Mouse (Mus musculus) midbrain, embryonic 16.5 days (tissue): ENCODE measurements around the gene Rad51b. TPM values are rescaled to one million over a fixed set of nuclear protein-coding genes. Genes with fewer than 3 reads are reported as not detected.

Experiments used
- ATAC-seq: fragments of 200-750 bp; cut with Nextera tagmentation; 2 replicates; pipeline ENCODE4 v1.8.0; 2017; ENCODE audit warnings: moderate TSS enrichment
- H3K27ac ChIP-seq: fragments of 300-500 bp; sonication (generic); 2 replicates; pipeline ENCODE4 v1.5.1; 2014; ENCODE audit warnings: mild to moderate bottlenecking, low read length, mixed read lengths
- H3K27me3 ChIP-seq: fragments of 300-500 bp; sonication (generic); 2 replicates; pipeline ENCODE4 v1.6.1; 2014; ENCODE audit warnings: low read depth, low read length, mixed read lengths; ENCODE audit not compliant: control insufficient read depth, insufficient read depth
- H3K36me3 ChIP-seq: fragments of 300-500 bp; sonication (generic); 2 replicates; pipeline ENCODE4 v1.6.1; 2014; ENCODE audit warnings: mild to moderate bottlenecking, low read length, moderate library complexity, mixed read lengths; ENCODE audit not compliant: control insufficient read depth, insufficient read depth
- H3K4me1 ChIP-seq: fragments of 300-500 bp; sonication (generic); 2 replicates; pipeline ENCODE4 v1.6.1; 2014; ENCODE audit warnings: mild to moderate bottlenecking, low read length, mixed read lengths; ENCODE audit not compliant: control insufficient read depth, insufficient read depth
- H3K4me2 ChIP-seq: fragments of 300-500 bp; sonication (generic); 2 replicates; pipeline ENCODE4 v1.6.1; 2014; ENCODE audit warnings: mild to moderate bottlenecking, low read length, mixed read lengths
- H3K4me3 ChIP-seq: fragments of 300-500 bp; sonication (generic); 2 replicates; pipeline ENCODE4 v1.5.1; 2014; ENCODE audit warnings: low read depth, mild to moderate bottlenecking, low read length, moderate library complexity, mixed read lengths
- H3K9ac ChIP-seq: fragments of 300-500 bp; sonication (generic); 2 replicates; pipeline ENCODE4 v1.6.1; 2014; ENCODE audit warnings: low read depth, low read length, mixed read lengths
- H3K9me3 ChIP-seq: fragments of 300-500 bp; sonication (generic); replicated peaks from 2 replicates; pipeline ENCODE4 v1.6.1; 2014; ENCODE audit warnings: mild to moderate bottlenecking, low read length, mixed read lengths; ENCODE audit not compliant: control insufficient read depth, poor library complexity, severe bottlenecking
- WGBS: fragments of 180-500 bp; shearing (Covaris S2); extraction: QIAGEN DNeasy Blood & Tissue Kit; methylation state at CpG from one replicate; pipeline ENCODE4 v1.1.7; 2014; 5-methylcytosine and 5-hydroxymethylcytosine counted together
- polyA plus RNA-seq: library from polyadenylated mRNA; unstranded; fragments of >200 nt; fragmentation: Nextera tagmentation; extraction: Ambion mirVana; gene quantifications from 2 replicates; pipeline ENCODE4 v1.2.1, GENCODE M21; 2015

Gene Rad51b
- polyA plus RNA-seq, 1 experiment from 2014 or later = 1.5 TPM

DNA sequence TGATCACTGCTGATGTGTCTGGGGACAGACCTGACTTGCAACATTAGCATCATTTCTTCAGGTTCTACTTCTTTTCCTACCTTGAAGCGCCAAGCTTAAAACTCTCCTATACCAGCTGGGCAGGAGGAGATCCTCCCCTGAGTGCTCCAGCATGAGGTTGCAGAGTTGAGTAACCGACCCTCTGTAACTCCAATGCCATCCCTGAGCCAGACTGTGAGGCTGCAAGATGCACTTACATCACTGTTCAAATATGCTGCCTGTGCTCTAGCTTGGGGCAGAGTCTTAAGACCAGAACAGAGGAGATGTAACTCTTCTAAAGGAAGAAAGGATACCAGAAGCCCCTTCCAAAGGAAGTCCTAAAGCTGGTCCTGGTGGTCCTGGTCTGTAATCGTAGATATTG is 230.1 kb downstream of the Rad51b start:
- Histone ChIP-seq H3K4me1 (0 out of 2 replicates have a peak, but pooled peaks cover 3% of the 10 kb centered on the region), H3K4me3 (no peak overlapping the region), H3K27me3 (no peaks in the 10 kb centered on the region), H3K27ac (no peak overlapping the region), H3K36me3 (no peaks in the 10 kb centered on the region), H3K4me2 (no peak overlapping the region), H3K9ac (no peak overlapping the region), H3K9me3 (no peaks in the 10 kb centered on the region; the same call in 1 of the 2 replicates)
- no peak for ATAC-seq
- WGBS = 83% methylated on average over 3 of the region's 3 CpGs

DNA sequence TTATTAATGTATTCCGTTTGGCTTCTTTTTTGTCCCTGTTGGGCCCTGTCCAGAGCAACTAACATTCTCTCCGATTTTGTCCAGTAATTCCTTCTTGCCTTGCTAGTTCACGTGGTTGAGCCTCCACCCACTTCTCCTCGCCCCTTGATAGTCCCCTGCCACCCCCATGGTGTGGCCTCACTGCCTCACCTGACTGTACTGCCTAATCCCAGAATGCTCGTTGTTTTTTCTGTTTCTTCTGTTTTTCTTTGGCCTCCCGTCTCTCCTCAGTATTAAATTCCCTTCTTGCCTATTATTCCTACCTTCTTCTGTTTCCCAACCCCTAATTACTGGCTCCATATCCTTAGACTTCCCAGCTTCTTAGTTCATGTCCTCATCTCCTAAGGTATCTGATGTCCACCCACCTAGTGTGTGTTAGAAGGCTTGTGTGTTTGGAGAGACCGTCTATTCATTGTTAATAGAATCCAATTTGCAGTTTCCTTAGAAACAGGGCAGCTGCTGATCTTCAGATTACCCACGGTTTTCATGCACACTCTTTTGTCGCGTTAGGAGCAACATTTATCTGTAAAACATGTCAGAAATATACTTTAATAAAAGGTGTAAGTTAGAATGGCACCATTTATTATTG is 233.3 kb downstream of the Rad51b start:
- Histone ChIP-seq H3K27me3 (no peaks in the 10 kb centered on the region), H3K4me2 (no peak overlapping the region), H3K4me1 (peaks cover 4% of the 10 kb centered on the region; the same call in 1 of the 2 replicates), H3K4me3 (no peak overlapping the region), H3K27ac (0 out of 2 replicates have a peak overlapping the region, but pooled peaks have one; percentile 37), H3K36me3 (no peaks in the 10 kb centered on the region), H3K9ac (0 out of 2 replicates have a peak overlapping the region, but pooled peaks have one; percentile 16), H3K9me3 (no peaks in the 10 kb centered on the region; the same call in 1 of the 2 replicates)
- no peak for ATAC-seq
- WGBS = 33% methylated on average over 10 of the region's 10 CpGs

DNA sequence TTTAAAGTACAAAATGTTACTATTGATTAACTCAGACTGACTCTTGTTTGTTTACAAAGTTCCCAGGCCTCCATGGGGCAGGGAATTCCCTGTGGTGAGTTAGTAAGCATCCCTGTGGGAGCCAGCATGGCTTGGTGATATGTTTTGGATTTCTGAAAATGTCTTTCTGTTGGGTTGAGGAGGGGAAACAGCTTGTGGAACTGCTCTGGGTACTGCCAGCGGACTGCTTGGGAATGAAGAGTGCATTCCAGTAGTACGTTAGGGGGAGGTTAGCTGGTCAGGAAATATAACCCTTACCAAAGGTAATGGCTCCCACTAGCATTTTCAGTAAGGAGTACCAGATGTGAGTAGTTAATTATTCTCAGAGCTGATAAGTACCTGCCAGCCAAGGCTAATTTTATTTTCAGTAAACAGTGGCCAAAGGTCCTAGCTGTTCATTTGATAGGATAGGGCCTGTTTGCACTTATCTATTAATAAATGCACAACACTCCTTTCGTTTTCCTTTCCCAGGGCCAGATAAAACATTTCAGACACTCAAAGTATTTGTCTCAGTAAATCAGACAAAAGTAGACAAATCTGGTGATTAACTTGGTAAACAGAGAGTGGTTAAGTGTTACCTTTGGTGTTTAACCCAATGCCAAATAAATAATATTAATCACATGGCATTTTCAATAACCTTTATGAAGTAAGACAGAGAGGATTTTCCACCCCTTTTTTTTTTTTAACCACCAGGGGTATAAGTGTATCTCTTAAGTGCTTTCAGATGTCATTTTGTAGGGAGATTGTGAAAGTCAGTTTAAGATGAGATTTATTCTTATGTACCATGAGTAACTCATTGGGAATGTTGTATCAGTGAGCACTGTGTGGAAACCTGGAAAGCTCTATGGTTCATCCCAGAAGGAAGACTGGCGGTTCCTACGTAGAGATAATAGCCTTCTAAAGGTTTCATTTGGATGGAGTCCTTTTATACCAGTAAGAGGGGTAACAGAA is 235.0 kb downstream of the Rad51b start:
- 86% methylated on average over 5 of the region's 5 CpGs for WGBS

DNA sequence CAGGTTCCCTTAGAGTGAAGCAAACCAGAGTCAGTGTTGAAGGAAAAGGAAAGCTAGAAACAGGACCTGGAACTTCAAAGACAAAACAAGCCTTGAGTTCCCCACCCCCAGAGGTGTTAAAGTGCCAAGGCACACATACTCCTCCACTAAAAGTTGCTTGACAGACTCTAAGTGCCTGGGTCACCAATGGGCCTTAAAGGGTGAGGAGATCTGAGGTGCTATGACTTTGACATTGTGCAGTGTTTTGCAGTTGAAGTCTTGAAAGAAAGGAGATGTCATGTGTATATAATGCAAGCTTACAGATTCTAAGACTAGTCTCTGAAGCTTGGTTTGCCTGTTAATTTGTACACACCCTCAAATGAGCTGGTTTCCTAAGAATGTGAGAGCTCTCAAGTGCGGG is 237.7 kb downstream of the Rad51b start:
- Histone ChIP-seq H3K9ac (no peak overlapping the region), H3K4me3 (no peak overlapping the region), H3K27ac (no peak overlapping the region), H3K36me3 (no peaks in the 10 kb centered on the region), H3K27me3 (no peaks in the 10 kb centered on the region), H3K4me2 (no peak overlapping the region), H3K4me1 (peaks cover 9% of the 10 kb centered on the region; the same call in 1 of the 2 replicates), H3K9me3 (no peaks in the 10 kb centered on the region)
- 76% methylated on average over 1 of the region's 1 CpGs for WGBS
- no peak for ATAC-seq

More for the DNA sequence above, 235.0 kb downstream of the Rad51b start:
- Histone ChIP-seq H3K9ac (no peak overlapping the region), H3K27ac (no peak overlapping the region), H3K27me3 (no peaks in the 10 kb centered on the region), H3K4me2 (no peak overlapping the region), H3K4me3 (no peak overlapping the region), H3K9me3 (no peaks in the 10 kb centered on the region; the same call in 1 of the 2 replicates), H3K4me1 (peaks cover 9% of the 10 kb centered on the region; the same call in 1 of the 2 replicates), H3K36me3 (no peaks in the 10 kb centered on the region)
- ATAC-seq = no peak

DNA sequence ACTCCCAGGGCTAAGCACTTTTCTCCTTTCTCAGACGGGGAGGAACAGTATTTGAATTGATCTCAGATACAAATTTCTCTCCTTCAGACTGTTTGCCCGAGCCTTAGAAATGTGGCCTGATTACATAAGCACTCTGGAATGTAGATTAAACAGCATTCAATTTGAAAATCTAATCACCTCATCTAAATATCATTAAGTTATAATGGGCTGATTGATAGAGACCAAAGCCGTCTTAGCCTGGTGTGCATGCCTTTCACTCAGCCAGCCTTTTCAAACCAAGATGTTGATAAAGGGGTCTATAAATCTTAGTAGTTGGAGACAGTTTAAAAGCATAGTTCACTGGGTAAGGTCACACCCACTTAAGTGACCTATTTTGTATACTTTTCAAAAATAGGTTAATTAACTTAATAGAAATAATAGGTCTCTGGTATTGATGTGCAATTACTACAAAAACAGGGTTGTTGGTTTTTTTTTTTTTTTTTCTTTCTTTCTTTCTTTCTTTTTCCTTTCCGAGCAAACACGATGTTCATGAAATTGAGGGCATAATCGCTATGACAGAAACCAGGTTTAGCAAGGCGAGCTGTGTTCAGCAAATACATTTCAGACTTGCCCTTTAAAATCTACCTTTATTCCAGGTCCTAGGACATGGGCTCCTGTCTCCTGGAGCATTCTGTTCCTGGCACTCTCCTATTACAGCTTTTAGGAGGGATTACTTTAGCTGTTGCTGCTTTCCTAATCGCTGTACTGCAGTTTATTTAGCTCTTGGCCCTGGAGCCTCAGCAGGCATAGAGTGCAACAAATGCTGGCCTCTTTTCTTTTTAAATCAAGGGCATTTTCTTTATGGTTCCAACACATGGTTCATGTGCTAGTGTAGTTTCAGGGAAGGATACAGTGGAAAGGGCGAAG is 238.7 kb downstream of the Rad51b start:
- no peak for ATAC-seq
- 39% methylated on average over 9 of the region's 9 CpGs for WGBS

DNA sequence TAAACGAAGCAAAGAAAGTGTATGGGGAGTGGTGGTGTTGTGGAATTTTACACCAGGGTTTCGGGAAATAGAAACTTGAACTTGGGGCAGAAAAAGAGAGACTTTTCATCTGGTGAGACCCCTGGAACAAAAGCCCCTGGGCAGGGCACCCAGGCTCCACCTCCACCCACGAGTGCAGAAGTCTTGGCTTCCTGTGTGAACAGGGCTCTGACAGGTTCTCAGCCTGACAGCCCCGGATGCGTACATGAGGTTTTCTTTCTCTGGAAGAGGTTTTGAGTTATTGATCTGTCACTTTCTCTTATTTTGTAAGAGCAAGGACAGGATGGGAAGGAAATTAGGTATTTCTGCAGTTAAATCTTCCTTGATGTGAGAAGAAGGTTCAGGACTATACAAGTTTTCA is 243.1 kb downstream of the Rad51b start:
- ATAC-seq = no peak
- H3K9me3 ChIP-seq = no peaks in the 10 kb centered on the region
- 64% methylated on average over 5 of the region's 5 CpGs for WGBS
- no peak overlapping the region for H3K27ac ChIP-seq
- no peaks in the 10 kb centered on the region for H3K36me3 ChIP-seq
- H3K4me3 ChIP-seq = no peak overlapping the region
- H3K4me2 ChIP-seq = no peak overlapping the region
- H3K27me3 ChIP-seq = no peaks in the 10 kb centered on the region
- no peak overlapping the region for H3K9ac ChIP-seq
- peaks cover 6% of the 10 kb centered on the region; the same call in 1 of the 2 replicates for H3K4me1 ChIP-seq

More for the DNA sequence above, 238.7 kb downstream of the Rad51b start:
- Histone ChIP-seq H3K9me3 (no peaks in the 10 kb centered on the region), H3K27ac (no peak overlapping the region), H3K9ac (no peak overlapping the region), H3K4me1 (peaks cover 6% of the 10 kb centered on the region; the same call in 1 of the 2 replicates), H3K4me3 (no peak overlapping the region), H3K27me3 (no peaks in the 10 kb centered on the region), H3K4me2 (no peak overlapping the region), H3K36me3 (no peaks in the 10 kb centered on the region)

DNA sequence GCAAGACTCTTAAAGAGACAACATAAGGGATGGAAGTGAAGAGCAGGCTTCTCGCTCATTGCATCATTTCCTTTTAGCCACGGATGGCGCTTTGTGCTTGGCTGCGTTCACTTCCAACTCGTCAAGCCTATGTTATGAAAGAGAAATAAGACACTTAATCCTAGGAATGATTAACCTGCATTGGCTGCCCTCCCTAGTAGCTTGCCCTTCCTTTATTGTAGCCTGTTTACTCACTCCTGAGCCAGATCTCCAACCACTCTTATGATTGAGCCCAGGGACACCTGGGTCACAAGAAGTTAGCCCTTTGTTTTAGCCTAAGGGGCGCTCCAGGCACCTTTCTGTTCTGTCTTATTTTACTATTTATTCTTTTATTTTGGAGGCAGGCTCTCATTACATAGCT is 244.5 kb downstream of the Rad51b start:
- Histone ChIP-seq H3K9me3 (no peaks in the 10 kb centered on the region), H3K4me2 (no peak overlapping the region), H3K9ac (no peak overlapping the region), H3K27ac (no peak overlapping the region), H3K27me3 (no peaks in the 10 kb centered on the region), H3K4me3 (no peak overlapping the region), H3K4me1 (no peaks in the 10 kb centered on the region), H3K36me3 (no peaks in the 10 kb centered on the region)
- WGBS = 81% methylated on average over 6 of the region's 6 CpGs
- ATAC-seq = no peak

DNA sequence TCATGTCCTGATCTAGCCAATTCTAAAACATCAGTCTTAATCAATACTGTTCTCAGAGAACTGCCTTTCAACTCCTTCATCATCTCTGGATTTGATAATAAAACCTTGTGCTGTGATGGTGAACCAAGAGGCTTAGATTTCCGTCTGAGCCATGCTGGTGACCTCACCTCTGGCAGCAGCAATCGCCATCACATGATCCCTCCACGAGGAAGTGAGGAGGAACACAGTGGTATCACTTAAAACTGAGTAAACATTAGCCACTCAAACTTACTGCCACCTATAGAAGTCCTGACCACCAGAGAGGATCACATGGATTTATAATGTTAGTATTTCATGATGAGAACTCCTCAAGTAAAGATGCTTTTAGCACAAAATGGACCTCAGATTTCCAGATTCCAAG is 248.0 kb downstream of the Rad51b start:
- no peaks in the 10 kb centered on the region for H3K27me3 ChIP-seq
- no peak overlapping the region for H3K9ac ChIP-seq
- no peaks in the 10 kb centered on the region for H3K4me1 ChIP-seq
- WGBS = 81% methylated on average over 3 of the region's 3 CpGs
- no peak overlapping the region for H3K27ac ChIP-seq
- no peak for ATAC-seq
- no peak overlapping the region for H3K4me2 ChIP-seq
- no peak overlapping the region for H3K4me3 ChIP-seq
- no peaks in the 10 kb centered on the region for H3K9me3 ChIP-seq
- H3K36me3 ChIP-seq = no peaks in the 10 kb centered on the region
